Mouse (Mus musculus) lung, postnatal 0 days (tissue): ENCODE measurements around the gene Chn2.

Experiments
- CTCF ChIP-seq: IDR thresholded peaks from 2 replicates; pipeline ENCODE4 v1.5.1; 2016; ENCODE audit warnings: antibody characterized with exemption, mild to moderate bottlenecking
- EP300 ChIP-seq: IDR thresholded peaks from 2 replicates; pipeline ENCODE4 v1.6.1; 2016; ENCODE audit warnings: antibody characterized with exemption, mild to moderate bottlenecking, control low read depth

DNA sequence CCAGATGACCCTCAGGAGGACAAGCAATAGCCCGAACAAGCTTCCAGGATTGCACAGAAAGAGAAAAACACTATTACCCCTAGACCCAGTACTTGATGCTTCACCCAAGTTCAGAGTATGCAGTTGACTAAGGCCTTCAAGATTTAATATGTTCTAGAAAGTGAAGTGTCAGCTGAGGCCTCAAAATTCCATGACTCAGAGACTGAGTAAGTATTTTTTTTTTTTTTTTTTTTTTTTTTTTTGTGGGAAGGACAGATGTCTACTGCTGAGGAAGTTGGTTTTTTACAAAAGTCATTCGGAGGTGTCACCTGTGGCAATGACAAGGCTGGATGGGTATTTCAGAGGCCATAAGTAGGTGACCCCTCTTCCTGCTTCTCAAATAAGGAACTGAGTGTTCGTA is 290.2 kb downstream of the Chn2 start:
- TF ChIP-seq CTCF (no peak), EP300 (no peak)
